Mouse (Mus musculus) midbrain, embryonic 14.5 days (tissue): ENCODE measurements around the gene Dpp4. TPM values are rescaled to one million over a fixed set of nuclear protein-coding genes. Genes with fewer than 3 reads are reported as not detected.

Experiments
- ATAC-seq: fragments of 200-750 bp; cut with Nextera tagmentation; 2 replicates; pipeline ENCODE4 v1.8.0; 2017; ENCODE audit warnings: moderate number of reproducible peaks, moderate library complexity; ENCODE audit not compliant: low FRiP score, low TSS enrichment
- DNase-seq: peaks from one replicate; pipeline ENCODE4 v3.0.0-alpha.2; 2015
- H3K27ac ChIP-seq: fragments of 300-500 bp; sonication (generic); replicated peaks from 2 replicates; pipeline ENCODE4 v1.5.1; 2014; ENCODE audit warnings: mild to moderate bottlenecking, low read depth, low read length, moderate library complexity
- H3K27me3 ChIP-seq: fragments of 300-500 bp; sonication (generic); 2 replicates; pipeline ENCODE4 v1.6.1; 2014; ENCODE audit warnings: low read length, control low read depth, mixed read lengths; ENCODE audit not compliant: control insufficient read depth, insufficient read depth
- H3K36me3 ChIP-seq: fragments of 300-500 bp; sonication (generic); 2 replicates; pipeline ENCODE4 v1.6.1; 2014; ENCODE audit warnings: low read length, control low read depth; ENCODE audit not compliant: control insufficient read depth, insufficient read depth
- H3K4me1 ChIP-seq: fragments of 300-500 bp; sonication (generic); 2 replicates; pipeline ENCODE4 v1.6.1; 2014; ENCODE audit warnings: mild to moderate bottlenecking, antibody characterized with exemption, low read length, control low read depth; ENCODE audit not compliant: control insufficient read depth, insufficient read depth
- H3K4me2 ChIP-seq: fragments of 300-500 bp; sonication (generic); 2 replicates; pipeline ENCODE4 v1.6.1; 2014; ENCODE audit warnings: mild to moderate bottlenecking, low read length, moderate library complexity
- H3K4me3 ChIP-seq: fragments of 300-500 bp; sonication (generic); replicated peaks from 2 replicates; pipeline ENCODE4 v1.5.1; 2014; ENCODE audit warnings: low read depth, low read length
- H3K9ac ChIP-seq: fragments of 300-500 bp; sonication (generic); replicated peaks from 2 replicates; pipeline ENCODE4 v1.6.1; 2014; ENCODE audit warnings: mild to moderate bottlenecking, low read length, moderate library complexity
- H3K9me3 ChIP-seq: fragments of 300-500 bp; sonication (generic); 2 replicates; pipeline ENCODE4 v1.6.1; 2016; ENCODE audit warnings: low read length, control low read depth, mixed read lengths; ENCODE audit not compliant: control insufficient read depth
- WGBS: fragments of 180-500 bp; shearing (Covaris S2); extraction: QIAGEN DNeasy Blood & Tissue Kit; methylation state at CpG from one replicate; pipeline ENCODE4 v1.1.7; 2014; 5-methylcytosine and 5-hydroxymethylcytosine counted together
- polyA plus RNA-seq: library from polyadenylated mRNA; unstranded; fragments of >200 nt; fragmentation: Nextera tagmentation; extraction: Ambion mirVana; gene quantifications from 2 replicates; pipeline ENCODE4 v1.2.1, GENCODE M21; 2014

Dpp4 gene
- polyA plus RNA-seq, 1 experiment from 2014 or later, result 1.5 TPM

DNA sequence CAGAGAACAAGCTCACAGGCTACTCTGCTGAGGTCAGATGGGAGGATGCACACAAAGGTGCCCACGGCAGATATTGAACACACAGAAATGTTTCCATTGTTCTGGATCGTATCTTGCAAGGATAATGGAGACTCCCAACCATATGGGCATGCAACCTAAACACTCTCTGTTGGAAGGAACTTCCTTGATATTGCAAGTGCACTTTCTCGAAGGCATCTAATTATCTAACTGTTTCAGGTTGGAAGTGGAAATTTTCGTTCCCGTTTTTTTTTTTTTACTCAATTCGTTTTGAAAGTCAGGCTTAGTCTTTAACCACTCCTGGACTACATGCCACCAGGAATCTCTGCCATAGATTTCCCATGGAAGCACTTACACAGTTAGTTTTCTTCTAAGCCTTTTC lies 51.2 kb downstream of the Dpp4 start:
- 77% methylated on average over 6 of the region's 6 CpGs for WGBS
- no peak overlapping the region for H3K9ac ChIP-seq
- H3K4me2 ChIP-seq, result no peak overlapping the region
- H3K27me3 ChIP-seq, result no peaks in the 10 kb centered on the region
- no peak overlapping the region for H3K4me3 ChIP-seq
- no peaks in the 10 kb centered on the region for H3K9me3 ChIP-seq
- H3K36me3 ChIP-seq, result no peaks in the 10 kb centered on the region
- DNase-seq, result no peak
- H3K27ac ChIP-seq, result no peak overlapping the region
- no peak for ATAC-seq
- no peaks in the 10 kb centered on the region for H3K4me1 ChIP-seq

DNA sequence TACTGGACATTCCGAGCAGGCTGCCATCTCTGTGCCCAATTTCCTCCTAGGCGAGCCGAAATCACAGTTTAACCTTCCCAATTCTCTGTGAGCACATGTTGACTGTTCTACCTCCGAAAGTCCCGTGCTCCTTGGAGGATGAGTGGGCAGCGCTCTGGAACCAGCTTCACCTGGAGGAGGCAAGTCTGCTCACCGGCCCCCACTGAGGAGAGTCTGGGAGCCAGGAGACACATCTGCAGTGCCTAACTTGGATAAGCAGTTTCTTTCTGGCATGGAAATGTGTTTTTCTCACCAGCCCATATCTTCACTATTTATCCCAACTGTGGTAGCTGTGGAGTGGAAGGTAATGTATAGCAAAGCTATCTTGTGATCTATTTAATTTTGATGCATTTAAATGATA lies 54.8 kb downstream of the Dpp4 start:
- Histone ChIP-seq H3K9ac (no peak overlapping the region), H3K9me3 (no peaks in the 10 kb centered on the region), H3K27ac (no peak overlapping the region), H3K4me3 (no peak overlapping the region), H3K36me3 (no peaks in the 10 kb centered on the region), H3K27me3 (no peaks in the 10 kb centered on the region), H3K4me1 (no peaks in the 10 kb centered on the region), H3K4me2 (no peak overlapping the region)
- DNase-seq, result no peak
- WGBS, result 92% methylated on average over 7 of the region's 7 CpGs
- ATAC-seq, result no peak

DNA sequence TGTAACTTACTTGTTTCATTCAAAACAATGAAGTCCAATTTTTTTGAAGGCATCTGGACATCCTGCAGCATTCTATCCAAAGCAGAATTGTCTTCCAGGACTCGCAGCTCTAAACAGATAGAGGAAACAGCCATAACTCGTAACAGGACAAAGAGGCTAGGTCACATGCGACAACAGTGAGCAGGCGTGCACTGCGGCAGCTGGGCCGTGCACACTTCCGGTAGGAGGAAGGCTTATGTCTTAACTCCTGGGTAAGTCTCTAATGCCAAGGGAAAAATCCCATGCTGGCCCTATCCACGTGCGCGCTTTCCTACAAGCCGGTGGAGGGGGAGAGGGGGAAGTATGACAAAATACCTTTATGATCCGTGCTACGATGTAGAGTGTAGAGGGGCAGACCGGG lies 55.4 kb downstream of the Dpp4 start:
- Histone ChIP-seq H3K4me1 (no peaks in the 10 kb centered on the region), H3K4me2 (no peak overlapping the region), H3K27ac (no peak overlapping the region), H3K4me3 (no peak overlapping the region), H3K9ac (no peak overlapping the region), H3K9me3 (no peaks in the 10 kb centered on the region), H3K36me3 (no peaks in the 10 kb centered on the region), H3K27me3 (no peaks in the 10 kb centered on the region)
- ATAC-seq (no peak), DNase-seq (no peak)
- 86% methylated on average over 14 of the region's 14 CpGs for WGBS

DNA sequence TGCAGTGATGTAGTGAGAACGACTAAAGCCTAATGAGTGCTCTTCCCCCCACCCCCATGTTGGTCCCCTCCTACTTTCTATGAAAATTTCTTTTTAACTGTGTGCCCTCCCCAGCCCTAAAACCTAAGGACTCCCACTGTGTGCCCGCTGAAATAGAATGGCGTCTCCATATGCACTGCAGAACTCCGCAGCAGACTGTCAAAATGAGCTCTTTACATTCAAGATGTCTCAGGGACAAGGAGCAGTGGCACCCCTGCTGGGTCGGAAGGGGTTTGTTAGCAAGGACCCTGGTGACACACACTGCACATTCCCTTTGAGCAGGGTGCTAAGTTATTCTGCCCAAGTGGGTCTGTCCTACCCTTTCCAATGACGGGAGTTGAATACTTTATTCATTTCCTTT lies 56.3 kb downstream of the Dpp4 start:
- Histone ChIP-seq H3K4me1 (no peaks in the 10 kb centered on the region), H3K27ac (no peak overlapping the region), H3K9me3 (no peaks in the 10 kb centered on the region), H3K9ac (no peak overlapping the region), H3K27me3 (no peaks in the 10 kb centered on the region), H3K36me3 (no peaks in the 10 kb centered on the region), H3K4me2 (no peak overlapping the region), H3K4me3 (no peak overlapping the region)
- ATAC-seq, result no peak
- DNase-seq, result no peak
- 42% methylated on average over 6 of the region's 6 CpGs for WGBS

DNA sequence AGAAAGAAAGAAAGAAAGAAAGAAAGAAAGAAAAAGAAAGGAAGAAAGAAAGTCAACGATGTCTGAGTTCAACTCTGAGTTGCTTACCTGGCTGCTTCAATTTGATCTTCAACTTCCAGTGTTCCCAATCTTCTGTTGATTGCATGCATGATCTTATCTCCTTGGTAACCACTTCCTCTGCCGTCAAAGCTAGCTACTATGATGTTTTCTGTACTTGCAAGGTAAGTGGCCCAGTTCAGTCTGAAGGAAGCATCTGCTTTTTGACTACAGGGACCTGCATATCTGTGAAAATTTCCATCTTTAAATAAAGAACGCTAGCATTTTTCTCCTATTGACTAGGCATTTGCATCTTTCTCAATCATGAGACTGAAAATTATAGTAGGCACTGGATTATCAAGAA lies 60.0 kb downstream of the Dpp4 start:
- no peak for ATAC-seq
- H3K36me3 ChIP-seq, result no peaks in the 10 kb centered on the region
- no peak overlapping the region for H3K27ac ChIP-seq
- no peaks in the 10 kb centered on the region for H3K4me1 ChIP-seq
- 83% methylated on average over 3 of the region's 3 CpGs for WGBS
- H3K4me2 ChIP-seq, result no peak overlapping the region
- H3K4me3 ChIP-seq, result no peak overlapping the region
- DNase-seq, result no peak
- H3K27me3 ChIP-seq, result no peaks in the 10 kb centered on the region
- H3K9ac ChIP-seq, result no peak overlapping the region
- no peaks in the 10 kb centered on the region for H3K9me3 ChIP-seq

DNA sequence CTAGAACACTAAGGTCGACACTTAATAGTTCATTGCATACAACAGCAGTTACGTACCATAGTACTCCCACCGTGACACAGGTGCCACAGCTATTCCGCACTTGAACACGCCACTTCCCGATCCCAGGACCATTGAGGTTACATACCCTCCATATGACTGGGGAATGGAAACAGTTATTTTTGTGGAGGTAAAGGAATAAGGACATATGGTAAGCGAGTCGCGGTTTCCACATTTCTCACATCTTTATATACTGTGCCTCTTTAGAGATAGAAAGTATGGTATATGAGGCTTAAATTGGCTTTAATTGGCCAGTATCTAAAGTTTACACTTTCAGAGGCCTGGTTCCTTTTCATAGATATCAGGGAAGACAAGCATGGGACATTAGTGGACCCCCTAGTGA lies 64.3 kb downstream of the Dpp4 start:
- no peak overlapping the region for H3K27ac ChIP-seq
- H3K9ac ChIP-seq, result no peak overlapping the region
- 95% methylated on average over 9 of the region's 9 CpGs for WGBS
- no peak overlapping the region for H3K4me2 ChIP-seq
- no peaks in the 10 kb centered on the region for H3K9me3 ChIP-seq
- no peaks in the 10 kb centered on the region for H3K4me1 ChIP-seq
- DNase-seq, result no peak
- no peaks in the 10 kb centered on the region for H3K36me3 ChIP-seq
- H3K4me3 ChIP-seq, result no peak overlapping the region
- H3K27me3 ChIP-seq, result no peaks in the 10 kb centered on the region
- ATAC-seq, result no peak

DNA sequence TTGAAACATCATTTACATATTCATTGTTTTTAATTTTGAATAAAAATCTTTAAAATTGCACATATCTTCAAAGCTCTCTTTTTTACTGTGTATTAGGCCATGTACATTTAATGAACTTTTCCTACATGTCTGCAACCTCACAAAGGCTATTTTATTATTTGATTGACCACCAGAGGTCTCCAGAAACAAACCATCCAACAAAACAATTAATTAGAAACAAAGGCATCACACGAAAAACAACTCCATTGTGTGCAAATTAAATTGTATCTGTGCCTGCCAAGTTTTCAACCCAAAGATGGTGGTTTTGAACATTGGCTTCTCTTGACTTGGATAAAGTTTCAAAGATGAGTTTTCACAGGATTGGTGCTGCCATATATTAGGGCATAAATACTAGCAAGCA lies 65.3 kb downstream of the Dpp4 start:
- no peak for ATAC-seq
- DNase-seq, result peak; percentile 28
- WGBS, result 32% methylated on average over 1 of the region's 1 CpGs

DNA sequence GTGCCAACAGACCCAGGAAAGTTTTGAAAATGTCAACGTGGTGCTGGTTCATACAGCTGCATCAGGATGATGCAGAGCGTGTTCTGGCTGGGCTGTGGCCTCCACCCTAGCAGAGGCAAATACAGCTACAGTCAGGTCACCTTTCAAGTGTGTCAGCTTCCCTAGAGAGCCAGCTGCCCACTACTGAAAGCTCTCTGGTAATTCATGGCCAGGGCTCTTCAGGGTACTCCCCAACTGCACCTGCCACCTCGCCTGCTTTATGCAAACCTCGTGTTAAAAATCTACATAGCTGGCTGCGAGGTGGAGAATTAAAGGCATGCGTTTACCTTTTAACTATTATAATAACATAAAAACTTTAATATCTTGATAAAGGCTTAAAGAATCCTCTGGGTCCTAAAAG lies 67.7 kb downstream of the Dpp4 start:
- H3K9me3 ChIP-seq, result no peaks in the 10 kb centered on the region
- no peak for DNase-seq
- no peak for ATAC-seq
- H3K27me3 ChIP-seq, result no peaks in the 10 kb centered on the region
- H3K4me2 ChIP-seq, result no peak overlapping the region
- peaks cover 6% of the 10 kb centered on the region; the same call in 1 of the 2 replicates for H3K4me1 ChIP-seq
- 63% methylated on average over 6 of the region's 6 CpGs for WGBS
- H3K27ac ChIP-seq, result no peak overlapping the region
- no peaks in the 10 kb centered on the region for H3K36me3 ChIP-seq
- H3K9ac ChIP-seq, result no peak overlapping the region
- no peak overlapping the region for H3K4me3 ChIP-seq

More for the DNA sequence above, 65.3 kb downstream of the Dpp4 start:
- no peak overlapping the region for H3K4me3 ChIP-seq
- no peaks in the 10 kb centered on the region for H3K27me3 ChIP-seq
- peaks cover 2% of the 10 kb centered on the region; the same call in 1 of the 2 replicates for H3K4me1 ChIP-seq
- no peaks in the 10 kb centered on the region for H3K9me3 ChIP-seq
- H3K4me2 ChIP-seq, result no peak overlapping the region
- H3K36me3 ChIP-seq, result no peaks in the 10 kb centered on the region
- no peak overlapping the region for H3K9ac ChIP-seq
- H3K27ac ChIP-seq, result no peak overlapping the region

DNA sequence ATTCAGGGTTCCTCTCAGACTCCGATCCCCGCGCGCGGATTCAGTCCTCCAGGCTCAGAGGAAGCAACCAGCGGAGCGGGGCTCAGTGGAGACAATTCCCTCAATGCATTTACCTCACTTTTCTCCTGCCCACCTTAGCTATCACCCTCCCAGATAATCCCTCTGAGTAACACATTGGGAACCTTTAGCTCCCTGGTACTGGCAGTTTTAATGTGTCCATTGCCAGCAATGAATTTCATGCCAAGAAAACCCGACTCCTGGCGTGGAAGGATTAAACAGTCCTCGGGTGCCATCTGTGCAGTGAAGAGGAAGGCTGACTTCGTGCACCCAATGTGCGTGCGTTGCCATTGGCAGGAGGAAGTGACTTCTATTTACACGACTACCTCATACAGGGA lies 70.3 kb downstream of the Dpp4 start:
- Histone ChIP-seq H3K27me3 (no peaks in the 10 kb centered on the region), H3K4me2 (peak overlapping the region; percentile 50), H3K4me1 (peaks cover 6% of the 10 kb centered on the region; the same call in 1 of the 2 replicates), H3K4me3 (no peak overlapping the region), H3K36me3 (no peaks in the 10 kb centered on the region), H3K9ac (no peak overlapping the region), H3K27ac (no peak overlapping the region), H3K9me3 (no peaks in the 10 kb centered on the region)
- WGBS, result 7% methylated on average over 14 of the region's 14 CpGs
- DNase-seq, result peak; percentile 67
- peak; percentile 57; the same call in 1 of the 2 replicates for ATAC-seq
